Mouse (Mus musculus) forebrain, embryonic 10.5 days (tissue): ENCODE results near the gene Slc6a21. TPM values are rescaled to one million over a fixed set of nuclear protein-coding genes. Genes with fewer than 3 reads are reported as not detected.

Experiments used
- DNase-seq: peaks from one replicate; pipeline ENCODE4 v3.0.0-alpha.2; 2017; ENCODE audit warnings: low spot score; ENCODE audit errors: extremely low spot score
- H3K27ac ChIP-seq: fragments of 300-500 bp; sonication (generic); 2 replicates; pipeline ENCODE4 v1.5.1; 2016; ENCODE audit warnings: mild to moderate bottlenecking
- H3K27me3 ChIP-seq: fragments of 300-500 bp; sonication (generic); 2 replicates; pipeline ENCODE4 v1.6.1; 2016; ENCODE audit warnings: mild to moderate bottlenecking; ENCODE audit not compliant: poor library complexity, severe bottlenecking
- H3K36me3 ChIP-seq: fragments of 300-500 bp; sonication (generic); replicated peaks from 2 replicates; pipeline ENCODE4 v1.6.1; 2016; ENCODE audit warnings: mild to moderate bottlenecking, moderate library complexity
- H3K4me1 ChIP-seq: fragments of 300-500 bp; sonication (generic); 2 replicates; pipeline ENCODE4 v1.6.1; 2016
- H3K4me3 ChIP-seq: fragments of 300-500 bp; sonication (generic); 2 replicates; pipeline ENCODE4 v1.5.1; 2016; ENCODE audit warnings: mild to moderate bottlenecking, moderate library complexity
- H3K9me3 ChIP-seq: fragments of 300-500 bp; sonication (generic); 2 replicates; pipeline ENCODE4 v1.6.1; 2016; ENCODE audit warnings: mild to moderate bottlenecking, moderate library complexity
- WGBS: fragments of 180-500 bp; shearing (Covaris S2); methylation state at CpG from one replicate; pipeline ENCODE4 v1.1.7; 2016; 5-methylcytosine and 5-hydroxymethylcytosine counted together
- polyA plus RNA-seq: library from polyadenylated mRNA; unstranded; fragments of >200 nt; fragmentation: Nextera tagmentation; extraction: Ambion mirVana; gene quantifications from 2 replicates; pipeline ENCODE4 v1.2.1, GENCODE M21; 2016

Gene Slc6a21
- polyA plus RNA-seq, 1 experiment from 2014 or later, result not detected

DNA sequence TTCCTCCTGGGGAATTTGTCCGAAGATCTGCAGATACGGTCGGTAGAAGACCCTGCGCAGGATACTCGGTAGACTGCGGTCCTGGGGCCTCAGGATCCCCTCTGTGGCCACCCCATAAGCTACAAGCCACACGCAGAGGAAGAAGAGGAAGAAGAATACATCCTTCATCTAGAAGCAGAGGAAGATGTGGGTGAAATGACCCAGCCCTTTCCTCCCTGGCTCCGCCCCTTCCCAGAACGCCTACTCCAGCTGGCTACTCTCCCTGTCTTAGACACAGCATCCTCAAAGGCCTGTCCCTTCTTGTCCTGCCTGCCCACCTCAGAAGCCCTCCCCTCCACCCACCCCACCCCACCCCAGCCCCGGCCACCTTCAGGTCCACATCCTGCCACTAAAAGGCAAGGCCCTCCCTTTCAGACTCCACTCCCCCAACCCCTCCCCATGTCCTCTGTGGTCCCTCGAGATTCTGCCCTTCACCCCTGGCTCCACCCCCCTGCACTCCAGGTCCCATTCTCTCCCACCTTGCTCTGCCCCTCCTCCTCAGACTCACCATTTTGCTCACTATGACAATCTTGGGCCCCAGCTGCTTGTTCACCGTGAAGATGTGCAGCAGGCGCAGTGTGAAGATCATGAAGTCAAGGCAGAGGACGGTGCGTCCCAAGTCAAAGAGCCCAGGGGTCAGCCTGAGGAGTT lies 31.4 kb downstream of the Slc6a21 start:
- H3K9me3 ChIP-seq, result no peaks in the 10 kb centered on the region
- peak overlapping the region; percentile 12; the same call in 1 of the 2 replicates for H3K27ac ChIP-seq
- H3K4me1 ChIP-seq, result peaks cover 47% of the 10 kb centered on the region
- WGBS, result 69% methylated on average over 15 of the region's 15 CpGs
- peaks cover 12% of the 10 kb centered on the region for H3K27me3 ChIP-seq
- DNase-seq, result no peak
- no peak overlapping the region for H3K4me3 ChIP-seq
- no peaks in the 10 kb centered on the region for H3K36me3 ChIP-seq

DNA sequence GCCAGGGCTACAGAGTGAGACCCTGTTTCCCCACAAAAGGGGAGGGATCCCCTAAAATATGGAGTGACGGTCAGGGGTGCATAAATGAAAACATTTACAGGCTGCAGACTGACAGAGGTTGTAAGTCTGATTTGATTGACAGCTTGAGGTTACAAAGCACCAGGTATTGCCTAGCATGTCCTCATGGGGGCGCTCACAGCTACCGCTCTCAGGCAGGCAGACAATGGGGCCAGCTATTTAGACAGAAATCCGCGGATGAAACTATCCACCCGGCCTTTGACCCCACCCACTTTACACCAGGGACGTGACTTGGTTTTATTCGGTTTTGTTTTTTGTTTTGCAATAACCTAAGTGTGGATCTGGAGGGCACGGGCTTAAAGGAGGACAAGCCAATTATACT lies 32.1 kb downstream of the Slc6a21 start:
- Histone ChIP-seq H3K27ac (peak overlapping the region; percentile 35; the same call in 1 of the 2 replicates), H3K4me3 (no peak overlapping the region), H3K9me3 (no peaks in the 10 kb centered on the region), H3K4me1 (peaks cover 46% of the 10 kb centered on the region), H3K27me3 (peaks cover 11% of the 10 kb centered on the region), H3K36me3 (no peaks in the 10 kb centered on the region)
- WGBS, result 12% methylated on average over 9 of the region's 9 CpGs
- peak; percentile 71 for DNase-seq

DNA sequence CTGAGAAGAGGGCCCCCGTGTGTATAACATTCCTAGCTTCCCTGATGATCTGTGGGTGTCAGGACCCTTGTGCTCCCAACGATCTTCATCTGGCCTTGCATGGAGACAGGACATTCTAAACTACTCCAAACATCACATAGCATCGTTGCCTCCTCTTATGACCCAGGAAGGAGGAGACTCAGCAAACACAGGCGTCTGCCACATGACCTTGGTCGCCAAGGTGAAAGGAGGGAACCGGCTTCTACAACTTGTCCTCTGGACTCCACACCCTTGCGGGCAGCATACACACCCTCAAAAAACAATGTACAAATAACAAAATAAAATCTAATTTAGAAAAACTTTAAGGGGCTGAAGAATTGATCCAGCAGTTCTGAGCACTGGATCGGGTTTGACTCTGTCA lies 34.7 kb downstream of the Slc6a21 start:
- no peaks in the 10 kb centered on the region for H3K36me3 ChIP-seq
- WGBS, result 75% methylated on average over 8 of the region's 8 CpGs

DNA sequence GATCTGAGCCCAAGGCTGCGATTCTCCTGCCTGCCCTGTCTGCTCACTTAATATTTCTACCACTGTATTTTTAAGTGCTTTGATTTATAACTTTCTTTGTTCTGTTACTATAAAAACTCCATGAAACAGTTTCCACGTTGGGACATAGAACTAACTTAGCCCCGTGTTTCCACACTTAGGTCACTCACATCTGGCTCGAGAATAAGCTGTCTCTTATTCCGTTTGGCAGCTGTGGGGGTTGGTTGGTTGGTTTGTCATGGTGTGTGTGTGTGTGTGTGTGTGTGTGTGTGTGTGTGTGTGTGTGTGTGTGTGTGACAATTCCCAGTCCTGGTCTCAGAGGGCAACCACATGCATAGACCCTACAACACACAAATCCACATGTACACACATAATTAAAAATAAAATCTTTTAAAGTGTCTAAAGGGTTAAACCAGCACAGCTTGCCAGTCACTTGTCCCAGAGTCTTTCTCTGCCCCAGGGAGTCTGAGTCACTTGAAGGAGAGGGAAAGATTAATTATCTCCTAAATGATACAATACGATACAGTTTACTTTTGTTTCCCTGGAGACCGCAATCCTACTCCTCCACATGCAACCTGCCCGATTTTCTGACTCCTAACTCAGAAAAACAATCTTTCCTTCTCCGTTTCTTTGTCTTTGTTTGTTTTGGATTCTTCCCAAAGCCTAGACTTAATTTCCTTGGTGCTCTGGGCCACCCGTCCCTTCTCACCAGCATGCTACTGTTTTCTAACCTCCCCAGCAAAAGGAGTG lies 35.6 kb downstream of the Slc6a21 start:
- no peak for DNase-seq
- no peak overlapping the region for H3K27ac ChIP-seq
- H3K36me3 ChIP-seq, result no peaks in the 10 kb centered on the region
- H3K4me3 ChIP-seq, result no peak overlapping the region
- H3K27me3 ChIP-seq, result 0 out of 2 replicates have a peak, but pooled peaks cover 12% of the 10 kb centered on the region
- WGBS, result 43% methylated on average over 10 of the region's 10 CpGs
- H3K4me1 ChIP-seq, result peaks cover 35% of the 10 kb centered on the region
- no peaks in the 10 kb centered on the region for H3K9me3 ChIP-seq

More for the DNA sequence above, 34.7 kb downstream of the Slc6a21 start:
- no peak for DNase-seq
- Histone ChIP-seq H3K27ac (no peak overlapping the region), H3K27me3 (0 out of 2 replicates have a peak, but pooled peaks cover 12% of the 10 kb centered on the region), H3K9me3 (no peaks in the 10 kb centered on the region), H3K4me1 (peaks cover 35% of the 10 kb centered on the region), H3K4me3 (no peak overlapping the region)

DNA sequence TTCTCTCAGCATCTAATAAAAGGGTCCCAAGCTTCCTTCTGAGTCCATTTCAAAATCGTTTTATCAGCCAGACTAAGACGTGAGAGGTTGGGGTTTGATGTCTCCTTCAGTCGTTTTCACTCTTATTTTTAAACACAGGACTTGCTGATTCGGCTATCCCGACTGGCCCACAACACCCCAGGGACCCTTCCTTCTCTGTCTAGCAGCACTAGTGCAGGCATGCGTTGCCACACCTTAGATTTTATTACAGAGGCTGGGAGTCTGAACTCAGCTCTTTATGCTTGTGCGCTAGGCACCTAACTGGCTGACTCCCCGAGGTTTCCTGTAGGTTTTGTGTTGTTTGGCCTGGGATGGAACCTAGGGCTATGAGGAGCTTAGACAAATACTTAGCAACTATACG lies 36.2 kb downstream of the Slc6a21 start:
- H3K4me3 ChIP-seq, result no peak overlapping the region
- H3K36me3 ChIP-seq, result no peaks in the 10 kb centered on the region
- WGBS, result 54% methylated on average over 9 of the region's 9 CpGs
- DNase-seq, result no peak
- no peaks in the 10 kb centered on the region for H3K9me3 ChIP-seq
- 0 out of 2 replicates have a peak, but pooled peaks cover 12% of the 10 kb centered on the region for H3K27me3 ChIP-seq
- H3K27ac ChIP-seq, result no peak overlapping the region
- H3K4me1 ChIP-seq, result peaks cover 35% of the 10 kb centered on the region

DNA sequence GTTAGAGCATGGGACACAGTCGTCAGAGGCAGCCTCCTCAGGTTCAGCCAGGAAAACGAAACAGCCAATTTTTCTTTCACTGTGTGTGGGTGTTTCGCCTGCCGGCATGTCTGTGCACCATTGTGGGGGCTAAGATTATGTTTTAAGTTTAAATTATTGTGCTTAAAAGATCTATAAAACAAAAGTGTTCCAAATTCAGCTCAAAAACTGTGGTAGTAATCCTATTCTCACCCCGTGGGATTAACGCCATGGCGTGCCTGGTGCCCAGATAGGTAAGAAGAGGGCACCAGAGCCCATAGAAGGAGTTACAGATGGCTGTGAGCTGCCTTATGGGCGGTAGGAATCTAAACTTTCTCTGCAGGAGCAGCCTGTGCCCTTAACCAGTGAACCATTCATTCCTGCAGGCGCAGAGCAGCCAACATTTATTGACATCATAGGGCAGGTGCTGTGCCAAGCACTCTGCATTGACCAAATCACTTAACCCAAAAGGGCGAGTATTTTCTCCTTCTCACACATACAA lies 37.9 kb downstream of the Slc6a21 start:
- Histone ChIP-seq H3K4me3 (no peak overlapping the region), H3K27ac (no peak overlapping the region), H3K27me3 (0 out of 2 replicates have a peak, but pooled peaks cover 10% of the 10 kb centered on the region), H3K36me3 (no peaks in the 10 kb centered on the region), H3K9me3 (no peaks in the 10 kb centered on the region), H3K4me1 (peaks cover 20% of the 10 kb centered on the region)
- 88% methylated on average over 10 of the region's 10 CpGs for WGBS
- no peak for DNase-seq

DNA sequence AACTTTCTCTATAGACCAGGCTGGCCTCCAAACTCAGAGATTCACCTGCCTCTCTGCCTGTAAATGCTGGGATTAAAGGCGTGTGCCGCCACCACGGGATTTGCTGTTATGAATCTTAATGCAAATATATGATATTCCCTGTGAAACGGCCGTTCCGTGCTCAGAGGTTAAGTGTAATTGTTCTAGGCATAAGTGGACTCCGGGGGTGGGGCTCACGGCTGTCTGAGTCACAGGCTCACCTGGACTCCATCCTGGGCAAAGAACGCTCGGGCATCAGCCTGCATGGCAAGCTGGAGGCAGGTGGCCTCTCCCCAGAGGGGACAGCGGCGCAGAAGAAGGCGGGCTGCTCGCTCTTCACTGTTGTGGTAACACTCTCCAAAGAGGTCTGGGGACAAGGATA lies 39.2 kb downstream of the Slc6a21 start:
- H3K27me3 ChIP-seq, result 0 out of 2 replicates have a peak, but pooled peaks cover 9% of the 10 kb centered on the region
- no peak overlapping the region for H3K4me3 ChIP-seq
- no peaks in the 10 kb centered on the region for H3K36me3 ChIP-seq
- WGBS, result 93% methylated on average over 14 of the region's 14 CpGs
- H3K9me3 ChIP-seq, result no peaks in the 10 kb centered on the region
- H3K4me1 ChIP-seq, result peaks cover 20% of the 10 kb centered on the region
- no peak for DNase-seq
- 0 out of 2 replicates have a peak overlapping the region, but pooled peaks have one; percentile 15 for H3K27ac ChIP-seq

DNA sequence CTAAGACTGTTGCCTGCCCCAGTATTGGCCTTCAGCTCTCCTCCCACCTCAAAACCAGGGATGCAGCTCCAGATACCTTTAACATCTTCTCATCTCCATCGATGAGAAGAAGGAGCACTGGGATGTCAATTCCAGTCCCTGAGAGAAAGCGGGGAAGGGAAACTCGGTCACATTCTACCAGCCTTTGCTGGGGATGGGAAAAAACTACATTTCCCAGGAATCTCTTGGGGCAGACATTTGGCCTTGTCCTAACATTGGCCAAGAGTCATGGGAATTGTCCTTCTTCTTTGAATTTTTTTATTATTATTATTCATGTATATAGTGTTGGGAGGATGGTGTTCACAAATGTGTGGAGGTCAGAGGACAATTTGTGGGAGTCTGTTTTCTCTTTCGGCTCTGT lies 44.9 kb downstream of the Slc6a21 start:
- Histone ChIP-seq H3K4me1 (no peaks in the 10 kb centered on the region; the same call in 1 of the 2 replicates), H3K4me3 (no peak overlapping the region), H3K27me3 (no peaks in the 10 kb centered on the region), H3K9me3 (no peaks in the 10 kb centered on the region; the same call in 1 of the 2 replicates), H3K27ac (no peak overlapping the region), H3K36me3 (0 out of 2 replicates have a peak, but pooled peaks cover 8% of the 10 kb centered on the region)
- no peak for DNase-seq
- 87% methylated on average over 4 of the region's 4 CpGs for WGBS

DNA sequence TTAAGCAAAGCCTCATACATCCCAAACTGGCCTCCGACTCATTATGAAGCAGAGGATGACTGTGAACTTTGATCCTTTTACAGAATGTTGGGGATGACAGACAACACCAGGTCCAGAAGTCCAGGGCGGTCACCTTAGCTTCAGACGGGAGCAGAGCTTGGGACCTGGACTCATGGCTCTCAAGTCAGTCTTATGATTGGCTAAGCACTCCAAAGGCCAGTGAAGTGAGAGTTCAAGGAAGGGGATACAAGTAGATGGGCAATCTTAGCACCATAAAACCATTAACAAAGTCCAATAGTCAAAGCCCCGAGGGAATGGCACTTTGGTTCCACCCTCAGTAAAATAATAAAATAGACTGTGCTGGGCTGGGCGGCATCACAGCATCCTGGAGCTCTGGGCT lies 45.8 kb downstream of the Slc6a21 start:
- Histone ChIP-seq H3K36me3 (0 out of 2 replicates have a peak, but pooled peaks cover 8% of the 10 kb centered on the region), H3K27me3 (no peaks in the 10 kb centered on the region), H3K9me3 (no peaks in the 10 kb centered on the region; the same call in 1 of the 2 replicates), H3K27ac (no peak overlapping the region), H3K4me1 (no peaks in the 10 kb centered on the region; the same call in 1 of the 2 replicates), H3K4me3 (no peak overlapping the region)
- 93% methylated on average over 5 of the region's 5 CpGs for WGBS
- no peak for DNase-seq

DNA sequence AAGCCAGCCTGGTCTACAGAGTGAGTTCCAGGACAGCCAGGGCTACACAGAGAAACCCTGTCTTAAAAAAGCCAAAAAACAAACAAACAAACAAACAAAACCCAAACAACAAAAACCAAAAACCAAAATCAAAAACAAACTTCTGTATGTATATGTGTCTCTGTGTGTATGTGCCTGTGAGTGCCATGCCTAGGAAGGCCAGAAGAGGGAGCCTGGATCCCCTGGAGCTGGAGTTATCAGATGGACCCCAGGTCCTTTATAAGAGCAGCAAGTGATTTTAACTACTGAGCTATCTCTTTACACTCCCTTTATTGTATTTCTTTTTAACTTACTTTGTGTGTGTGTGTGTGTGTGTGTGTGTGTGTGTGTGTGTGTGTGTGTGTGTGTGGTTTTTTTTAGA lies 48.5 kb downstream of the Slc6a21 start:
- Histone ChIP-seq H3K4me3 (no peak overlapping the region), H3K36me3 (0 out of 2 replicates have a peak, but pooled peaks cover 8% of the 10 kb centered on the region), H3K9me3 (no peaks in the 10 kb centered on the region; the same call in 1 of the 2 replicates), H3K4me1 (no peaks in the 10 kb centered on the region), H3K27me3 (no peaks in the 10 kb centered on the region), H3K27ac (no peak overlapping the region)
- no peak for DNase-seq

DNA sequence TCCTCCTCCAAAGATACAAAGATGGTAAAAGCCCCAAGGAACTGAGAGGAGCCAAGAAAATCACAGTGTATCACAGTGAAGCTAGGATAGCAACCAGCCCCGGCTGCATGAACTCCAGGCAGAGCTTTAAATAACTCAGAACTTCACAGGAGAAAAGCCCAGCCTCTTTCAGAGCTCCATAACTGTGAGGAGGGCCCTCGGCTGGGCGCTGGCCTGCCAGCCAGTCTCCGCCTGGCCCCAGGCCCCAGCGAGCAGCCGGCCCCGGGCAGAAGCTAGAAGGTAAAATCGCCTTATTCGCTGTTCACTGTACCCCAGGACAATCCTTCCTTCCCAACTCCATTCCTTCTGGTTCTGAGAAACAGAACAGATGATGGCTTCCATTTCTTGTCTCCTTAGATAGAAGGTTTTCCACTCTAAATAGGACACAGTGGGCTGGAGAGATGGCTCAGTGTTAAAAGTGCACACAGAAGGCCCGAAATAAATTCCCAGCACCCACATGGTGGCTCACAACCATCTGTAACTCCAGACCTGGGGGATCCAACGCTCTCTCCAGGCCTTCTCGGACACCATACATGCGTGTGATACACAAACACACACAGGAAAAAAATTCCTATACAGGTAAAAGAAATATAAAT lies 51.6 kb downstream of the Slc6a21 start:
- Histone ChIP-seq H3K27me3 (peaks cover 17% of the 10 kb centered on the region), H3K27ac (no peak overlapping the region), H3K36me3 (0 out of 2 replicates have a peak, but pooled peaks cover 8% of the 10 kb centered on the region), H3K9me3 (no peaks in the 10 kb centered on the region; the same call in 1 of the 2 replicates), H3K4me1 (peaks cover 20% of the 10 kb centered on the region), H3K4me3 (no peak overlapping the region)
- DNase-seq, result no peak
- WGBS, result 87% methylated on average over 13 of the region's 13 CpGs

DNA sequence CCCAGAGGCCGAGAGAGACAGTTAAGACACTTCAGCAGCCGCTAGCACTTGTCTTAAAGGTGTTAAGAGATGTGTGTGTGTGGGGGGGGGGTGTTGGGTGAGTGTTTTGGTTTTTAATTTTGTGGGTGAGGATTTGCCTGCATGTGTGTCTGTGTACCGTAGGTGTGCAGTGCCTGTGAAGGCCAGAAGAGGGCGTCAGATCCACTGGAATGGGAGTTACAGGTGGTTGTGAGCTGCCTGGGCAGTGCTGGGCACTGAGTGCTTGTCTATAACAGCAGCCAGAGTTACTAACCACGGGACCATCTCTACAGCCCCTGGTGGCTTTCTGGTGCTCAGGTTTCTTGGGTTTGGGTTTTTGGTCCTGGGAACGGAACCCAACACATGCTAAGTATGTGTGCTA lies 54.2 kb downstream of the Slc6a21 start:
- Histone ChIP-seq H3K36me3 (no peaks in the 10 kb centered on the region), H3K4me1 (peaks cover 35% of the 10 kb centered on the region), H3K4me3 (no peak overlapping the region), H3K27ac (no peak overlapping the region), H3K27me3 (peaks cover 42% of the 10 kb centered on the region), H3K9me3 (no peaks in the 10 kb centered on the region)
- WGBS, result 82% methylated on average over 6 of the region's 6 CpGs
- DNase-seq, result no peak
